Mouse (Mus musculus): ENCODE results near the gene Ccdc54. TPM values are rescaled to one million over a fixed set of nuclear protein-coding genes. Genes with fewer than 3 reads are reported as not detected.

The Ccdc54 gene
- polyA plus RNA-seq, 1 experiment from 2014 or later: not detected

Other genes starting within 250 kb of the Ccdc54 start
- gene Bbx, start 158.8 kb downstream of the Ccdc54 start, polyA plus RNA-seq (2015; fragmentation: Nextera tagmentation; extraction: Ambion mirVana): 33.5 and 33.7 TPM in 2 replicates